Mouse (Mus musculus) bone marrow, adult 2 months (tissue): ENCODE measurements around the gene Guk1.

Experiments used
- CTCF ChIP-seq: fragments of 200-500 bp; IDR thresholded peaks from 2 replicates; pipeline ENCODE4 v1.5.1; 2011; ENCODE audit warnings: low read length, control low read depth; ENCODE audit not compliant: control insufficient read depth, insufficient read depth
- POLR2A ChIP-seq: fragments of 200-500 bp; IDR thresholded peaks from 2 replicates; pipeline ENCODE4 v1.6.1; 2011; ENCODE audit warnings: low read depth, mild to moderate bottlenecking, control low read depth, low read length, borderline replicate concordance; ENCODE audit not compliant: control insufficient read depth

DNA sequence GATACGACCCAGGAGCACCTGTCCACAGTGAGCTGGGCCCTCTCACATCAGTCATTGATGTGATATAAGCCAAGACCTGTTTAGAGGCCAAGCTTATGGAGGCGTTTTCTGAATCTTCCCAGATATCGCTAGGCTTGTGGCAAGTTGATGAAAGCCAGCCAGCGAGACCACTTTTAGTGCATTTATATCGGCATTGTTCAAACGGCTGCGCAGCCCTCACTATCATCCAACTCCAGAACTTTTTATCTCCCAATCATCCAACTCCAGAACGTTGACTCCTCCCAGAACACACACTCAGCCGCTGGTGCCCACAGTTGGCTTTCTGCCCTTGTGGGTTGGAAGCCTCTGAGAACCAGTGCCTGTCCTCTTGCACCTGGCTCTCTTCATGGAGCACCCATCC lies 27.6 kb downstream of the Guk1 start:
- TF ChIP-seq CTCF (no peak), POLR2A (no peak)
